Mouse (Mus musculus): ENCODE measurements at regions not wholly inside any gene's neighbourhood (a gene's known extent, or its start where the extent isn't known, plus 50 kb on each side); places are given as distances from the start of the nearest gene placed in this dataset.

- ATAC-seq (ENCODE audit: low read depth) (no peak), DNase-seq (no peak)
- WGBS (ENCODE audit: insufficient replicate concordance), result 6% methylated on average over 1 of the region's 1 CpGs
- no peak overlapping the region for H3K27ac ChIP-seq
- H3K4me2 ChIP-seq, result no peak overlapping the region
- H3K9ac ChIP-seq, result no peak overlapping the region
- H3K9me3 ChIP-seq (replicated peaks), result no peaks in the 10 kb centered on the region
- H3K27me3 ChIP-seq, result no peaks in the 10 kb centered on the region
- H3K36me3 ChIP-seq, result no peaks in the 10 kb centered on the region
- no peak overlapping the region for H3K4me3 ChIP-seq (replicated peaks)
- H3K4me1 ChIP-seq (replicated peaks), result peaks cover 19% of the 10 kb centered on the region
Observed at GRCm38 (mm10) chr5:29927594-29927993, 85.3 kb upstream of the Il6 start.

GRCm38 (mm10) chr5:29929381-29929780 lies 83.5 kb upstream of the Il6 start:
- H3K36me3 ChIP-seq, result no peaks in the 10 kb centered on the region
- no peak overlapping the region for H3K4me2 ChIP-seq
- WGBS (ENCODE audit: insufficient replicate concordance), result 74% methylated on average over 2 of the region's 2 CpGs
- DNase-seq (no peak), ATAC-seq (ENCODE audit: low read depth) (no peak)
- H3K4me1 ChIP-seq (replicated peaks), result peaks cover 19% of the 10 kb centered on the region
- no peak overlapping the region for H3K4me3 ChIP-seq (replicated peaks)
- H3K27ac ChIP-seq, result no peak overlapping the region
- H3K9ac ChIP-seq, result no peak overlapping the region
- no peaks in the 10 kb centered on the region for H3K27me3 ChIP-seq
- H3K9me3 ChIP-seq (replicated peaks), result no peaks in the 10 kb centered on the region

GRCm38 (mm10) chr5:29947225-29947624 lies 65.7 kb upstream of the Il6 start:
- no peak overlapping the region for H3K4me3 ChIP-seq (replicated peaks)
- WGBS (ENCODE audit: insufficient replicate concordance), result 30% methylated on average over 2 of the region's 2 CpGs
- no peak for DNase-seq
- ATAC-seq (ENCODE audit: low read depth), result no peak
- H3K9ac ChIP-seq, result no peak overlapping the region
- H3K9me3 ChIP-seq (replicated peaks), result no peaks in the 10 kb centered on the region
- H3K4me1 ChIP-seq (replicated peaks), result peaks cover 14% of the 10 kb centered on the region
- H3K27ac ChIP-seq, result no peak overlapping the region
- no peak overlapping the region for H3K4me2 ChIP-seq
- no peaks in the 10 kb centered on the region for H3K36me3 ChIP-seq
- H3K27me3 ChIP-seq, result no peaks in the 10 kb centered on the region

GRCm38 (mm10) chr5:29948161-29948560 lies 64.8 kb upstream of the Il6 start:
- Histone ChIP-seq H3K9me3 (replicated peaks) (no peaks in the 10 kb centered on the region), H3K4me1 (replicated peaks) (peaks cover 21% of the 10 kb centered on the region), H3K4me3 (replicated peaks) (no peak overlapping the region), H3K27ac (no peak overlapping the region; the same call in 1 of the 2 replicates), H3K4me2 (no peak overlapping the region), H3K27me3 (no peaks in the 10 kb centered on the region), H3K36me3 (no peaks in the 10 kb centered on the region), H3K9ac (no peak overlapping the region)
- WGBS (ENCODE audit: insufficient replicate concordance), result 33% methylated on average over 3 of the region's 3 CpGs
- ATAC-seq (ENCODE audit: low read depth) (no peak), DNase-seq (no peak)

- Histone ChIP-seq H3K4me2 (no peak overlapping the region), H3K36me3 (no peaks in the 10 kb centered on the region), H3K27me3 (no peaks in the 10 kb centered on the region), H3K4me1 (replicated peaks) (peaks cover 26% of the 10 kb centered on the region), H3K4me3 (replicated peaks) (no peak overlapping the region), H3K27ac (no peak overlapping the region), H3K9ac (no peak overlapping the region), H3K9me3 (replicated peaks) (no peaks in the 10 kb centered on the region)
- DNase-seq (no peak), ATAC-seq (ENCODE audit: low read depth) (no peak)
- WGBS (ENCODE audit: insufficient replicate concordance), result 56% methylated on average over 5 of the region's 5 CpGs
Observed at GRCm38 (mm10) chr5:29950456-29951170, 62.3 kb upstream of the Il6 start.

GRCm38 (mm10) chr5:29951381-29952350 lies 61.2 kb upstream of the Il6 start:
- no peak overlapping the region for H3K27ac ChIP-seq
- WGBS (ENCODE audit: insufficient replicate concordance), result 44% methylated on average over 7 of the region's 7 CpGs
- no peaks in the 10 kb centered on the region for H3K27me3 ChIP-seq
- DNase-seq, result no peak
- no peak overlapping the region for H3K4me2 ChIP-seq
- peaks cover 26% of the 10 kb centered on the region for H3K4me1 ChIP-seq (replicated peaks)
- no peak overlapping the region for H3K4me3 ChIP-seq (replicated peaks)
- no peaks in the 10 kb centered on the region for H3K36me3 ChIP-seq
- no peaks in the 10 kb centered on the region for H3K9me3 ChIP-seq (replicated peaks)
- no peak overlapping the region for H3K9ac ChIP-seq
- no peak for ATAC-seq (ENCODE audit: low read depth)
